Mouse (Mus musculus) lung, embryonic 14.5 days (tissue): ENCODE measurements around the gene Dab1. TPM values are rescaled to one million over a fixed set of nuclear protein-coding genes. Genes with fewer than 3 reads are reported as not detected.

Experiments used
- ATAC-seq: fragments of 200-750 bp; cut with Nextera tagmentation; 2 replicates; pipeline ENCODE4 v1.8.0; 2017; ENCODE audit warnings: mild to moderate bottlenecking, moderate TSS enrichment, moderate library complexity; ENCODE audit not compliant: insufficient read depth
- DNase-seq: peaks from one replicate; pipeline ENCODE4 v3.0.0-alpha.2; 2015
- H3K27ac ChIP-seq: fragments of 300-500 bp; sonication (generic); 2 replicates; pipeline ENCODE4 v1.5.1; 2014; ENCODE audit warnings: low read depth, mild to moderate bottlenecking, moderate library complexity
- H3K27me3 ChIP-seq: fragments of 300-500 bp; sonication (generic); 2 replicates; pipeline ENCODE4 v1.6.1; 2014; ENCODE audit warnings: low read length, control low read depth; ENCODE audit not compliant: insufficient read depth
- H3K36me3 ChIP-seq: fragments of 300-500 bp; sonication (generic); 2 replicates; pipeline ENCODE4 v1.6.1; 2014; ENCODE audit warnings: control low read depth; ENCODE audit not compliant: insufficient read depth
- H3K4me1 ChIP-seq: fragments of 300-500 bp; sonication (generic); 2 replicates; pipeline ENCODE4 v1.6.1; 2014; ENCODE audit warnings: antibody characterized with exemption, control low read depth; ENCODE audit not compliant: insufficient read depth
- H3K4me2 ChIP-seq: fragments of 300-500 bp; sonication (generic); 2 replicates; pipeline ENCODE4 v1.6.1; 2014; ENCODE audit warnings: mild to moderate bottlenecking
- H3K4me3 ChIP-seq: fragments of 300-500 bp; sonication (generic); 2 replicates; pipeline ENCODE4 v1.5.1; 2014; ENCODE audit warnings: low read depth, low read length
- H3K9ac ChIP-seq: fragments of 300-500 bp; sonication (generic); 2 replicates; pipeline ENCODE4 v1.6.1; 2014
- H3K9me3 ChIP-seq: fragments of 300-500 bp; sonication (generic); 2 replicates; pipeline ENCODE4 v1.6.1; 2016; ENCODE audit warnings: low read depth, low read length, control low read depth
- CTCF ChIP-seq: IDR thresholded peaks from 2 replicates; pipeline ENCODE4 v1.5.1; 2016; ENCODE audit warnings: antibody characterized with exemption, low read depth
- WGBS: fragments of 180-500 bp; shearing (Covaris S2); extraction: QIAGEN DNeasy Blood & Tissue Kit; methylation state at CpG from one replicate; pipeline ENCODE4 v1.1.7; 2014; 5-methylcytosine and 5-hydroxymethylcytosine counted together
- polyA plus RNA-seq: library from polyadenylated mRNA; unstranded; fragments of >200 nt; fragmentation: Nextera tagmentation; extraction: Ambion mirVana; gene quantifications from 2 replicates; pipeline ENCODE4 v1.2.1, GENCODE M21; 2014

Gene Dab1
- polyA plus RNA-seq, 1 experiment from 2014 or later: 4.4 TPM

DNA sequence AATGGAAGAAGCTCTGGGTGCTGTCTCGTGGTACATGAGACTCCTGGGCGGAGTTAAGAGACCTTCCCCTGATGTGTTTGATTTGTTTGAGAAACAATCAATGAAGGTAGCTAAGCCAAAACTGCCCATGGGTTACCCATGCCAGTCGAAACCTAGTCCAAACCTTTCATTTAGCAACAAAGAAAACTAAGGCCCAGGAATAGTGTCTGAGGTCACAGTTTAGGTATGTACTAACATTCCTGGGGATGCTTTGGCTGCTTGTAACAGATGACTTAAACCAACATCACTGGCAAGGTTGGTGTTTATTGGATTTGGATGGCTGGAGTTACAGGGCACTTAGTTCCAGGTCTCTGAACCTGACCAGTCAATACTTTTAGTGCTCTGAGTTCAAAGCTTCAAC is 610.1 kb downstream of the Dab1 start:
- Histone ChIP-seq H3K4me3 (no peak overlapping the region), H3K9me3 (no peaks in the 10 kb centered on the region), H3K4me1 (no peaks in the 10 kb centered on the region), H3K9ac (no peak overlapping the region), H3K36me3 (no peaks in the 10 kb centered on the region), H3K27me3 (no peaks in the 10 kb centered on the region), H3K4me2 (no peak overlapping the region), H3K27ac (no peak overlapping the region)
- ATAC-seq (no peak), DNase-seq (no peak)
- no peak for TF ChIP-seq CTCF
- WGBS: 65% methylated on average over 3 of the region's 3 CpGs

GRCm38 (mm10) chr4:104246506-104246905 is 627.3 kb downstream of the Dab1 start:
- H3K4me3 ChIP-seq: no peak overlapping the region
- no peak overlapping the region for H3K9ac ChIP-seq
- no peak for DNase-seq
- no peaks in the 10 kb centered on the region for H3K27me3 ChIP-seq
- 31% methylated on average over 1 of the region's 1 CpGs for WGBS
- H3K9me3 ChIP-seq: no peaks in the 10 kb centered on the region
- H3K36me3 ChIP-seq: no peaks in the 10 kb centered on the region
- TF ChIP-seq CTCF: no peak
- no peak for ATAC-seq
- H3K4me2 ChIP-seq: no peak overlapping the region
- H3K4me1 ChIP-seq: no peaks in the 10 kb centered on the region
- H3K27ac ChIP-seq: no peak overlapping the region

DNA sequence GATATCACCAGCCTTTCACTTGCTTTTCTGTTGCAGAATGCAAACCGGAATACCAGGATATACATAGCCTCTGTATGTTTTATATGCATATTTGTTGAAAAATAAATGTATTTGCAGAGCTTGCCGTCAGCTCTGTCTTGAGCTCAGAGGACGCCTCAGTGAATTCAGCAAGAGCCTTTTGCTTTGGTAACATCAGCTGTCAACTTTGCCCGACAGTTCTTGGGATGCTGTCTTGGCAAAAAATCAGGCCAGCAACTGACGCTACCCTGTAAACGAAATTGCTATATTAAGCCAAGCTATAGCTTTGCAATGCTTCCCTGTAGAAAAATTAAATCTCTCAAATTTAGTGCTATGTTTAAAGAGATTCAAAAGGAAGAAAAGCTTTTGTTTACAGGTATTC is 630.3 kb downstream of the Dab1 start:
- H3K4me3 ChIP-seq: no peak overlapping the region
- H3K27me3 ChIP-seq: no peaks in the 10 kb centered on the region
- no peak overlapping the region for H3K27ac ChIP-seq
- no peak overlapping the region for H3K9ac ChIP-seq
- ATAC-seq: no peak
- H3K4me2 ChIP-seq: no peak overlapping the region
- H3K9me3 ChIP-seq: no peaks in the 10 kb centered on the region
- no peak for TF ChIP-seq CTCF
- no peaks in the 10 kb centered on the region for H3K36me3 ChIP-seq
- 50% methylated on average over 6 of the region's 6 CpGs for WGBS
- peak; percentile 42 for DNase-seq
- no peaks in the 10 kb centered on the region for H3K4me1 ChIP-seq

DNA sequence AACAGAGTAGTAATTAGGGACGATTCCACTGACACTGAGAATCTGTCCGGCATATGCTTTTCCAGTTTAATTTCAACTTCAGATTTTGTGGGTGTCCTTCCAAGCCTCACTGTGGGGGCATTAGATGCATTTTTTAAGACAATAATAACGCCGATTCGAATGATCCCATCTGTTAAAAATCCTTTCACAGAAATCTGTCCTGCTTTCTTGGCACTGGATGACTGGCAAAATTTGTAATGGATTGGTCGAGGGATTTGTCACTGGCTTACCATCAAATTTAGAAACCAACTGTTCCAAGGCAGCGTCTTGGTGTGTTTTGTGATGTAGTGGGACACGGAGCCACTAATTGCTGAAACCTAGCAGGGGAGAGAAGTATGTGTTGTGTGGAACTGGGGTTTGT is 638.6 kb downstream of the Dab1 start:
- H3K27me3 ChIP-seq: no peaks in the 10 kb centered on the region
- no peak overlapping the region for H3K4me3 ChIP-seq
- ATAC-seq (no peak), DNase-seq (no peak)
- H3K36me3 ChIP-seq: no peaks in the 10 kb centered on the region
- no peak overlapping the region for H3K4me2 ChIP-seq
- H3K4me1 ChIP-seq: no peaks in the 10 kb centered on the region
- TF ChIP-seq CTCF: no peak
- no peaks in the 10 kb centered on the region for H3K9me3 ChIP-seq
- no peak overlapping the region for H3K9ac ChIP-seq
- no peak overlapping the region for H3K27ac ChIP-seq
- 82% methylated on average over 8 of the region's 8 CpGs for WGBS

- ATAC-seq (no peak), DNase-seq (no peak)
- no peaks in the 10 kb centered on the region for H3K36me3 ChIP-seq
- H3K4me2 ChIP-seq: no peak overlapping the region
- H3K9me3 ChIP-seq: no peaks in the 10 kb centered on the region
- H3K4me1 ChIP-seq: no peaks in the 10 kb centered on the region
- no peaks in the 10 kb centered on the region for H3K27me3 ChIP-seq
- TF ChIP-seq CTCF: no peak
- H3K27ac ChIP-seq: no peak overlapping the region
- H3K4me3 ChIP-seq: no peak overlapping the region
- H3K9ac ChIP-seq: no peak overlapping the region
- 87% methylated on average over 6 of the region's 6 CpGs for WGBS
These were observed 650.4 kb downstream of the Dab1 start for GRCm38 (mm10) chr4:104269422-104270172.

- Histone ChIP-seq H3K4me2 (no peak overlapping the region), H3K9me3 (no peaks in the 10 kb centered on the region), H3K27me3 (no peaks in the 10 kb centered on the region), H3K4me1 (no peaks in the 10 kb centered on the region), H3K36me3 (no peaks in the 10 kb centered on the region), H3K4me3 (no peak overlapping the region), H3K9ac (no peak overlapping the region), H3K27ac (no peak overlapping the region)
- DNase-seq (no peak), ATAC-seq (no peak)
- TF ChIP-seq CTCF: no peak
- 78% methylated on average over 5 of the region's 5 CpGs for WGBS
These were observed 651.0 kb downstream of the Dab1 start for GRCm38 (mm10) chr4:104270173-104270557.

GRCm38 (mm10) chr4:104275260-104275659 is 656.1 kb downstream of the Dab1 start:
- 88% methylated on average over 1 of the region's 1 CpGs for WGBS
- H3K9ac ChIP-seq: no peak overlapping the region
- no peak for TF ChIP-seq CTCF
- DNase-seq: no peak
- no peak overlapping the region for H3K27ac ChIP-seq
- no peak for ATAC-seq
- no peaks in the 10 kb centered on the region for H3K36me3 ChIP-seq
- H3K9me3 ChIP-seq: no peaks in the 10 kb centered on the region
- no peaks in the 10 kb centered on the region for H3K4me1 ChIP-seq
- no peak overlapping the region for H3K4me3 ChIP-seq
- no peak overlapping the region for H3K4me2 ChIP-seq
- no peaks in the 10 kb centered on the region for H3K27me3 ChIP-seq

- no peaks in the 10 kb centered on the region for H3K27me3 ChIP-seq
- no peaks in the 10 kb centered on the region for H3K36me3 ChIP-seq
- no peaks in the 10 kb centered on the region for H3K9me3 ChIP-seq
- H3K9ac ChIP-seq: no peak overlapping the region
- H3K27ac ChIP-seq: no peak overlapping the region
- 82% methylated on average over 7 of the region's 7 CpGs for WGBS
- ATAC-seq (no peak), DNase-seq (no peak)
- H3K4me3 ChIP-seq: no peak overlapping the region
- H3K4me2 ChIP-seq: no peak overlapping the region
- TF ChIP-seq CTCF: no peak
- no peaks in the 10 kb centered on the region for H3K4me1 ChIP-seq
These were observed 657.8 kb downstream of the Dab1 start for GRCm38 (mm10) chr4:104276916-104277315.
